Mouse (Mus musculus) embryonic fibroblast, embryonic 13.5 days (primary cell): ENCODE results near the gene Vps45. TPM values are rescaled to one million over a fixed set of nuclear protein-coding genes. Genes with fewer than 3 reads are reported as not detected.
"Not testable (repeated sequence)": the region's sequence is repeated elsewhere in the genome, so short reads cannot be mapped to it uniquely, and the experiment has no call there.

ENCODE experiments used
- H3K27ac ChIP-seq: 2 replicates; pipeline ENCODE4 v1.5.1; 2012; ENCODE audit warnings: low read length, control low read depth, inconsistent platforms; ENCODE audit not compliant: insufficient read depth
- H3K4me1 ChIP-seq: 2 replicates; pipeline ENCODE4 v1.6.1; 2011; ENCODE audit warnings: low read length; ENCODE audit not compliant: control insufficient read depth, insufficient read depth
- H3K4me3 ChIP-seq: 2 replicates; pipeline ENCODE4 v1.5.1; 2011; ENCODE audit warnings: mild to moderate bottlenecking, control low read depth, low read length; ENCODE audit not compliant: insufficient read depth
- CTCF ChIP-seq: IDR thresholded peaks from 2 replicates; pipeline ENCODE4 v1.5.1; 2011; ENCODE audit warnings: mild to moderate bottlenecking, control low read depth, low read length, moderate library complexity, borderline replicate concordance; ENCODE audit not compliant: insufficient read depth
- POLR2A ChIP-seq: IDR thresholded peaks from 2 replicates; pipeline ENCODE4 v1.6.1; 2011; ENCODE audit warnings: low read depth, mild to moderate bottlenecking, control low read depth, low read length, moderate library complexity
- polyA plus RNA-seq: library from polyadenylated mRNA; stranded (reverse); fragments of >200 nt; gene quantifications from 2 replicates; pipeline ENCODE4 v1.2.4, GENCODE M21; 2011; ENCODE audit warnings: low read depth; ENCODE audit not compliant: missing spikeins, insufficient read length

Vps45 gene
- polyA plus RNA-seq, 1 experiment, result 15.6 TPM

- Histone ChIP-seq H3K4me3 (no peak overlapping the region), H3K27ac (no peak overlapping the region), H3K4me1 (no peaks in the 10 kb centered on the region; the same call in 1 of the 2 replicates)
- TF ChIP-seq CTCF (no peak), POLR2A (no peak)
These were observed 104.7 kb downstream of the Vps45 start for GRCm38 (mm10) chr3:95953522-95953921.

- Histone ChIP-seq H3K27ac (no peak overlapping the region), H3K4me3 (no peak overlapping the region), H3K4me1 (no peaks in the 10 kb centered on the region; the same call in 1 of the 2 replicates)
- TF ChIP-seq POLR2A, result no peak
- TF ChIP-seq CTCF, result no peak
These were observed 105.2 kb downstream of the Vps45 start for GRCm38 (mm10) chr3:95953023-95953422.

GRCm38 (mm10) chr3:95951566-95951965 is 106.7 kb downstream of the Vps45 start:
- peak overlapping the region; percentile 28 for H3K4me3 ChIP-seq
- H3K27ac ChIP-seq, result peak overlapping the region; percentile 77; the same call in 1 of the 2 replicates
- not testable (repeated sequence) for H3K4me1 ChIP-seq

GRCm38 (mm10) chr3:95950763-95951551 is 107.3 kb downstream of the Vps45 start:
- H3K4me3 ChIP-seq, result peak overlapping the region; percentile 28
- H3K4me1 ChIP-seq, result no peaks in the 10 kb centered on the region
- no peak for TF ChIP-seq CTCF
- peak; percentile 81 for TF ChIP-seq POLR2A
- H3K27ac ChIP-seq, result peak overlapping the region; percentile 77

Other genes starting within 250 kb of the Vps45 start
- 32.2 and 37.1 TPM in 2 replicates for gene Rprd2, start 239.6 kb downstream of the Vps45 start, polyA plus RNA-seq
- 37.4 and 37.7 TPM in 2 replicates for gene Prpf3, start 202.6 kb downstream of the Vps45 start, polyA plus RNA-seq
- gene Mrps21, start 186.9 kb downstream of the Vps45 start, polyA plus RNA-seq, result 171 and 236 TPM in 2 replicates
- 4.3 and 7.8 TPM in 2 replicates for gene Ciart, start 176.2 kb downstream of the Vps45 start, polyA plus RNA-seq
- 18.7 and 23.6 TPM in 2 replicates for gene BC028528, start 166.5 kb downstream of the Vps45 start, polyA plus RNA-seq
- 63.3 and 79.1 TPM in 2 replicates for gene Aph1a, start 164.5 kb downstream of the Vps45 start, polyA plus RNA-seq
- gene Car14, start 153.8 kb downstream of the Vps45 start, polyA plus RNA-seq, result not detected in 2 replicates
- gene Anp32e, start 129.2 kb downstream of the Vps45 start, polyA plus RNA-seq, result 161 and 235 TPM in 2 replicates
- gene Plekho1, start 62.5 kb downstream of the Vps45 start, polyA plus RNA-seq, result 53.5 and 57.7 TPM in 2 replicates
- 26.0 and 30.0 TPM in 2 replicates for gene Otud7b, start 46.1 kb upstream of the Vps45 start, polyA plus RNA-seq
- 41.8 and 52.6 TPM in 2 replicates for gene Mtmr11, start 103.5 kb upstream of the Vps45 start, polyA plus RNA-seq
- gene Sf3b4, start 113.9 kb upstream of the Vps45 start, polyA plus RNA-seq, result 63.3 and 70.6 TPM in 2 replicates
- gene Sv2a, start 122.7 kb upstream of the Vps45 start, polyA plus RNA-seq, result 1.8 and 2.0 TPM in 2 replicates
- 9.6 and 10.4 TPM in 2 replicates for gene Bola1, start 161.2 kb upstream of the Vps45 start, polyA plus RNA-seq
- gene Hist2h2ab, start 161.4 kb upstream of the Vps45 start, polyA plus RNA-seq, result not detected in 2 replicates
- gene Hist2h2ac, start 162.4 kb upstream of the Vps45 start, polyA plus RNA-seq, result 4.4 and 5.3 TPM in 2 replicates
- gene Hist2h2be, start 162.7 kb upstream of the Vps45 start, polyA plus RNA-seq, result 1.1 and 1.2 TPM in 2 replicates
- 10.0 and 16.5 TPM in 2 replicates for gene Hist2h3c2, start 180.7 kb upstream of the Vps45 start, polyA plus RNA-seq
- not detected in 2 replicates for gene Hist2h2aa2, start 181.8 kb upstream of the Vps45 start, polyA plus RNA-seq
- 9.2 and 11.1 TPM in 2 replicates for gene Hist2h2aa1, start 187.0 kb upstream of the Vps45 start, polyA plus RNA-seq
- not detected in 2 replicates for gene Hist2h3c1, start 188.2 kb upstream of the Vps45 start, polyA plus RNA-seq
- gene Hist2h4, start 204.8 kb upstream of the Vps45 start, polyA plus RNA-seq, result 2.5 and 3.7 TPM in 2 replicates
- 2.6 and 7.5 TPM in 2 replicates for gene Hist2h3b, start 210.2 kb upstream of the Vps45 start, polyA plus RNA-seq
- gene Hist2h2bb, start 211.3 kb upstream of the Vps45 start, polyA plus RNA-seq, result 11.0 and 16.1 TPM in 2 replicates
- 0.61 TPM in 1 of 2 replicates, not detected in the other for gene Fcgr1, start 235.5 kb upstream of the Vps45 start, polyA plus RNA-seq